Mouse (Mus musculus) heart, postnatal 0 days (tissue): ENCODE results near the gene Pde4d. TPM values are rescaled to one million over a fixed set of nuclear protein-coding genes. Genes with fewer than 3 reads are reported as not detected.
A peak's percentile ranks its signal among the peaks of the same experiment; 100 is the strongest.

ENCODE experiments used
- ATAC-seq: fragments of 200-750 bp; cut with Nextera tagmentation; 2 replicates; pipeline ENCODE4 v1.8.0; 2017; ENCODE audit warnings: low read depth, moderate number of reproducible peaks, moderate library complexity; ENCODE audit not compliant: insufficient read depth
- DNase-seq: peaks from one replicate; pipeline ENCODE4 v3.0.0-alpha.2; 2016; ENCODE audit warnings: low spot score
- H3K27ac ChIP-seq: fragments of 300-500 bp; sonication (generic); 2 replicates; pipeline ENCODE4 v1.5.1; 2014; ENCODE audit warnings: low read depth, mild to moderate bottlenecking
- H3K27me3 ChIP-seq: fragments of 300-500 bp; sonication (generic); 2 replicates; pipeline ENCODE4 v1.6.1; 2014; ENCODE audit warnings: low read length, mixed read lengths; ENCODE audit not compliant: control insufficient read depth, insufficient read depth
- H3K36me3 ChIP-seq: fragments of 300-500 bp; sonication (generic); replicated peaks from 2 replicates; pipeline ENCODE4 v1.6.1; 2014; ENCODE audit warnings: low read length, mixed read lengths; ENCODE audit not compliant: control insufficient read depth, insufficient read depth
- H3K4me1 ChIP-seq: fragments of 300-500 bp; sonication (generic); 2 replicates; pipeline ENCODE4 v1.6.1; 2014; ENCODE audit warnings: antibody characterized with exemption; ENCODE audit not compliant: control insufficient read depth, insufficient read depth
- H3K4me2 ChIP-seq: fragments of 300-500 bp; sonication (generic); 2 replicates; pipeline ENCODE4 v1.6.1; 2014; ENCODE audit warnings: low read depth, mild to moderate bottlenecking, low read length, moderate library complexity
- H3K4me3 ChIP-seq: fragments of 300-500 bp; sonication (generic); 2 replicates; pipeline ENCODE4 v1.5.1; 2014; ENCODE audit warnings: low read depth, low read length
- H3K9ac ChIP-seq: fragments of 300-500 bp; sonication (generic); replicated peaks from 2 replicates; pipeline ENCODE4 v1.6.1; 2014; ENCODE audit warnings: low read depth, low read length, mixed read lengths
- H3K9me3 ChIP-seq: fragments of 300-500 bp; sonication (generic); replicated peaks from 2 replicates; pipeline ENCODE4 v1.6.1; 2016; ENCODE audit warnings: low read length; ENCODE audit not compliant: control insufficient read depth
- CTCF ChIP-seq: IDR thresholded peaks from 2 replicates; pipeline ENCODE4 v1.5.1; 2016; ENCODE audit warnings: antibody characterized with exemption, control low read depth, low read depth
- EP300 ChIP-seq: IDR thresholded peaks from 2 replicates; pipeline ENCODE4 v1.6.1; 2016; ENCODE audit warnings: antibody characterized with exemption, low read depth
- WGBS: fragments of 180-500 bp; shearing (Covaris S2); extraction: QIAGEN DNeasy Blood & Tissue Kit; methylation state at CpG from one replicate; pipeline ENCODE4 v1.1.7; 2014; 5-methylcytosine and 5-hydroxymethylcytosine counted together
- polyA plus RNA-seq: library from polyadenylated mRNA; unstranded; fragments of >200 nt; fragmentation: Nextera tagmentation; extraction: Ambion mirVana; gene quantifications from 2 replicates; pipeline ENCODE4 v1.2.1, GENCODE M21; 2015
- total RNA-seq: library from RNA; depleted of rRNA; stranded (reverse); fragments of >200 nt; gene quantifications from 2 replicates; pipeline ENCODE4 v1.2.3, GENCODE M21; 2014; ENCODE audit warnings: low replicate concordance

Pde4d gene
- total and polyA plus RNA-seq, 2 experiments from 2014 or later = 21.9 to 58.0 TPM

DNA sequence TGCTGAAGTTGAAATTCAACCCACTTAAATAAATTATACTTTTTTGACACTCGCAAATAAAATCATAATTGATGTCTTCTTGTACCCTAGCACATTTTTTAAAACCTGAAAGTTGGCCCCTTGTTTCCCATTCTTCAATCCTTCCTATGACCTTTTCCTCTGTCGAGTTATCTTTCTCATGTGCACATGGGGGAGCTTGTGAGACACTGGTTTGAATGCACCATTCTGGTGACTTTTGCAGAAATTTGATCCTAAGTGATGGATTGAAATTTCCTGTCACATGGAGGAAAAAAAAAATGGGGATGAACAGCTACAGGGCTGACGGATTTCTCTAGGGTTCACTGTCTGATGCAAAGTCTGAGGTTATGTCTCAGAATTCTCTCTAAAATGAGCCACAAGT, 181.5 kb downstream of the Pde4d start:
- 64% methylated on average over 3 of the region's 3 CpGs for WGBS

GRCm38 (mm10) chr13:108636526-108636925, 186.8 kb downstream of the Pde4d start:
- no peaks in the 10 kb centered on the region for H3K36me3 ChIP-seq
- WGBS = 49% methylated on average over 1 of the region's 1 CpGs
- H3K9ac ChIP-seq = no peak overlapping the region
- H3K9me3 ChIP-seq = no peaks in the 10 kb centered on the region
- ATAC-seq = no peak
- H3K4me3 ChIP-seq = no peak overlapping the region
- TF ChIP-seq EP300 = no peak
- TF ChIP-seq CTCF = no peak
- no peaks in the 10 kb centered on the region for H3K27me3 ChIP-seq
- no peak overlapping the region for H3K27ac ChIP-seq
- H3K4me1 ChIP-seq = no peaks in the 10 kb centered on the region
- no peak for DNase-seq
- H3K4me2 ChIP-seq = no peak overlapping the region

More for the DNA sequence above, 181.5 kb downstream of the Pde4d start:
- H3K4me1 ChIP-seq = no peaks in the 10 kb centered on the region
- no peak overlapping the region for H3K4me3 ChIP-seq
- no peak overlapping the region for H3K4me2 ChIP-seq
- DNase-seq = no peak
- no peak overlapping the region for H3K9ac ChIP-seq
- TF ChIP-seq CTCF = no peak
- TF ChIP-seq EP300 = no peak
- no peaks in the 10 kb centered on the region for H3K9me3 ChIP-seq
- H3K27me3 ChIP-seq = no peaks in the 10 kb centered on the region
- no peak for ATAC-seq
- H3K36me3 ChIP-seq = no peaks in the 10 kb centered on the region
- H3K27ac ChIP-seq = no peak overlapping the region

DNA sequence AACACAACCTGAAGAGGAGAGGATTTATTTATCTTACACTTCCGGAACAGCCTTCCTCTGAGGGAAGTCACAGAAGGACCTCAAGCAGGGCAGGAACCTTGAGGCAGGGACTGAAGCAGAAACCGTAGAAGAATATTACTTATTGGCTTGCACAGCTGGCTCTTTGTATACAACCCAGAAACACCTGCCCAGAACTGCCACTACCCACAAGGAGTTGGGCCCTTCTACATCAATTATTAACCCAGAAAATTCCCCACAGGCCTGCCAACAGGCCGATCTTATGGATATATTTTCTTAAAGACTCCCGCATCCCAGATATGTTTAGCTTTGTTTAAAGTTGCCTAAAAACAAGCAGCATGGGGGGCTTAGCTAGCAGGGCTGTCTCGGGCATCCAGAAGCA, 192.5 kb downstream of the Pde4d start:
- WGBS = 81% methylated on average over 5 of the region's 5 CpGs

DNA sequence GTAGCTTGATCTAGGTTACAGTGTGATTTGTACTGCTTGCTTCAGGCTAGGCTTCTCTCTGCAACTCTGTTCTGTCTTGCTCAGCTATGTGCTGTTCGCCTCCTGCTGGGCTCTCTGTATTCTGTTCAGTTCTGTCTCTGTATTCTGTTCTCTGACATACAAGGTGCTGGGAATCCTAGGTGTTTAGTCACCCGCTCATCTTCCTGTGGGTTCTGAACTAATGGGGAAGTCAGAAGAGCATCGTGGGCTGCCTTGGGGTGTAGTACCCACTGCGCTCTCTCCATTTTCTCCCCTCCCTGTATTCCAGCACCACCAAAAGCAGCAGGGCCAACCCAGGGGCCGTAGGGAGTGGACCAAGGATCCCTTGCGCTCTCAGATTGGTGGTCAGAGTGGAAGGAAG, 197.1 kb downstream of the Pde4d start:
- H3K4me3 ChIP-seq = no peak overlapping the region
- no peak overlapping the region for H3K4me2 ChIP-seq
- no peaks in the 10 kb centered on the region for H3K9me3 ChIP-seq
- DNase-seq = no peak
- 66% methylated on average over 6 of the region's 6 CpGs for WGBS
- no peak for TF ChIP-seq EP300
- TF ChIP-seq CTCF = no peak
- no peaks in the 10 kb centered on the region for H3K27me3 ChIP-seq
- H3K27ac ChIP-seq = no peak overlapping the region
- no peaks in the 10 kb centered on the region for H3K4me1 ChIP-seq
- ATAC-seq = no peak
- no peaks in the 10 kb centered on the region for H3K36me3 ChIP-seq
- H3K9ac ChIP-seq = no peak overlapping the region

More for the DNA sequence above, 192.5 kb downstream of the Pde4d start:
- DNase-seq (no peak), ATAC-seq (no peak)
- no peaks in the 10 kb centered on the region for H3K36me3 ChIP-seq
- no peak for TF ChIP-seq CTCF
- TF ChIP-seq EP300 = no peak
- no peaks in the 10 kb centered on the region for H3K27me3 ChIP-seq
- H3K9ac ChIP-seq = no peak overlapping the region
- no peak overlapping the region for H3K4me3 ChIP-seq
- no peaks in the 10 kb centered on the region for H3K9me3 ChIP-seq
- no peak overlapping the region for H3K27ac ChIP-seq
- no peaks in the 10 kb centered on the region for H3K4me1 ChIP-seq
- no peak overlapping the region for H3K4me2 ChIP-seq

DNA sequence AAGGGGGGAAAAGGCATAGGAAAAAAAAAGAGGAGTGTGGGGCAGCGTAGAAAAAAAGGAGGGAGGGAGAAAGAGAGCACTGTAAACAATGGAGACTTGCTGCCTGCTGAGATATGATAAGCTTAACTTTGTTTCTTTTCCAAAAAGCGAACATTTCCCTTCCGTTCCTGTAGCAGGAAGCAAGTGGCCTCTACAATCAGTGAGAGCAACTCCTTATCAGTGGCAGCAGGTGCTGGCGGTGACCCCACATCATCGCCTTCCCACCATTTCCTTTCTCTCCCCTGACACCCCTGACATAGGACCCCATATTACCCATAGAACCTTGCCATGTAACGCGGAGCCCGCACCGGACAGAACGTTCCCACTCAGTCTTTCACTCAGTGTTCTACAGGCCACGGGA, 197.5 kb downstream of the Pde4d start:
- ATAC-seq = peak; percentile 41; the same call in 1 of the 2 replicates
- no peak overlapping the region for H3K4me3 ChIP-seq
- no peak overlapping the region for H3K4me2 ChIP-seq
- no peaks in the 10 kb centered on the region for H3K4me1 ChIP-seq
- no peak overlapping the region for H3K27ac ChIP-seq
- H3K36me3 ChIP-seq = no peaks in the 10 kb centered on the region
- H3K9ac ChIP-seq = no peak overlapping the region
- DNase-seq = peak; percentile 21
- WGBS = 40% methylated on average over 11 of the region's 11 CpGs
- H3K9me3 ChIP-seq = no peaks in the 10 kb centered on the region
- no peaks in the 10 kb centered on the region for H3K27me3 ChIP-seq
- TF ChIP-seq EP300 (no peak), CTCF (no peak)

GRCm38 (mm10) chr13:108654026-108654723, 204.4 kb downstream of the Pde4d start:
- no peaks in the 10 kb centered on the region; the same call in 1 of the 2 replicates for H3K4me1 ChIP-seq
- no peak overlapping the region for H3K9ac ChIP-seq
- H3K27me3 ChIP-seq = no peaks in the 10 kb centered on the region
- no peak overlapping the region for H3K27ac ChIP-seq
- DNase-seq (no peak), ATAC-seq (no peak)
- H3K4me3 ChIP-seq = no peak overlapping the region
- no peak overlapping the region for H3K4me2 ChIP-seq
- TF ChIP-seq EP300 (no peak), CTCF (no peak)
- no peaks in the 10 kb centered on the region for H3K36me3 ChIP-seq
- H3K9me3 ChIP-seq = no peaks in the 10 kb centered on the region
- 76% methylated on average over 10 of the region's 10 CpGs for WGBS
